Mouse (Mus musculus): ENCODE data around the gene Arel1. TPM values are rescaled to one million over a fixed set of nuclear protein-coding genes. Genes with fewer than 3 reads are reported as not detected.

Arel1 gene
- total and polyA plus RNA-seq, 2 experiments from 2014 or later, result 12.1 to 38.8 TPM

- no peak overlapping the region for H3K27ac ChIP-seq (ENCODE audit: low read depth)
- 61% methylated on average over 9 of the region's 9 CpGs for WGBS
Measured at GRCm38 (mm10) chr12:84893648-84894628, 76.8 kb downstream of the Arel1 start.

GRCm38 (mm10) chr12:84890289-84890688 lies 80.4 kb downstream of the Arel1 start:
- TF ChIP-seq CTCF (IDR thresholded peaks at IDR 0.05; ENCODE audit: low read depth) (no peak), EP300 (IDR thresholded peaks at IDR 0.05; ENCODE audit: low read depth) (no peak)
- H3K4me3 ChIP-seq (ENCODE audit: low read depth, low read length), result no peak overlapping the region
- no peak for ATAC-seq (ENCODE audit: insufficient read depth, low read depth)
- DNase-seq (ENCODE audit: low spot score), result no peak
- 67% methylated on average over 15 of the region's 15 CpGs for WGBS
- no peak overlapping the region for H3K9ac ChIP-seq (replicated peaks; ENCODE audit: low read depth, low read length)
- no peaks in the 10 kb centered on the region for H3K4me1 ChIP-seq (ENCODE audit: control insufficient read depth, insufficient read depth)
- H3K36me3 ChIP-seq (replicated peaks; ENCODE audit: control insufficient read depth, insufficient read depth, low read length), result no peaks in the 10 kb centered on the region
- 0 out of 2 replicates have a peak, but pooled peaks cover 3% of the 10 kb centered on the region for H3K27me3 ChIP-seq (ENCODE audit: control insufficient read depth, insufficient read depth, low read length)
- no peak overlapping the region for H3K27ac ChIP-seq (ENCODE audit: low read depth)
- no peaks in the 10 kb centered on the region for H3K9me3 ChIP-seq (replicated peaks; ENCODE audit: control insufficient read depth, low read length)
- H3K4me2 ChIP-seq (ENCODE audit: low read depth, low read length), result no peak overlapping the region

More at GRCm38 (mm10) chr12:84893648-84894628, 76.8 kb downstream of the Arel1 start:
- ATAC-seq (ENCODE audit: insufficient read depth, low read depth) (no peak), DNase-seq (ENCODE audit: low spot score) (no peak)
- Histone ChIP-seq H3K9me3 (replicated peaks; ENCODE audit: control insufficient read depth, low read length) (no peaks in the 10 kb centered on the region), H3K9ac (replicated peaks; ENCODE audit: low read depth, low read length) (no peak overlapping the region), H3K4me3 (ENCODE audit: low read depth, low read length) (no peak overlapping the region), H3K4me1 (ENCODE audit: control insufficient read depth, insufficient read depth) (no peaks in the 10 kb centered on the region), H3K27me3 (ENCODE audit: control insufficient read depth, insufficient read depth, low read length) (peaks cover 4% of the 10 kb centered on the region; the same call in 1 of the 2 replicates), H3K4me2 (ENCODE audit: low read depth, low read length) (no peak overlapping the region), H3K36me3 (replicated peaks; ENCODE audit: control insufficient read depth, insufficient read depth, low read length) (no peaks in the 10 kb centered on the region)
- no peak for TF ChIP-seq EP300 (IDR thresholded peaks at IDR 0.05; ENCODE audit: low read depth)
- no peak for TF ChIP-seq CTCF (IDR thresholded peaks at IDR 0.05; ENCODE audit: low read depth)

DNA sequence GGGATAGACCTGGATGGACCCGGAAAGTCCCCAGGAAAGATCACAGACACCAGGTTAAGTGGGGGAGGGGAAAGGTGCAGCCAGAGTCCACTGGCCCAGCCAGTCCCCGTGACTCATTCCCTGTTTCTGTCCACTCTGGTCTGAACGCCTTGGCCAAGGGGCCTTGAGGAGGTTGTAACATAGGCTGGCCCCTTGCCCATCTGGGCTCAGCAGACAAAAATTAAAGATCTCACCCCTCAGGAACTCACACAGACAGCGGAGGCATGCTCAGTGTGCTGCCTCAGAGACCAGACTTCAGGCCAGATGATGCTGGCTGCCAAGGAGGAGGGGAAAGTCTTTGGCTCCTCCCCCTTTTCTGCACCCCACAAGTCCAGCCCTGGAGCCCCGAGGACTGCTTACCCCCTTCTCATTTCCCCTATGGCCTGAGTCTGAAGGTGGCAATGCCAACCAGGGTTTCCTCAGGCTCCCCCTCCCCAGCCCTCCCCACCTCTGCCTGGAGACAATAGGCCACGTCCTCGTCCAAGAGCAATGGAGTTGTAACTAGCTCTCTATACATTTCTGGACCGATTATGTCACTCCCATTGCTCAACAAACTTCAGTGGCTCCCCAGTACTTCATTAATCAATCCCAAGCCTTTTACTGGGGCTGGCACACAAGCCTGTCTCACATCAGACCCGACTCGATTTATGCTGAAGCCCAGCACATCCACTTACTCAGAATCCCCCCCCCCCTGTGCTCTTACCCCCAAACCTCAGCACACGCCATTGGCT lies 85.4 kb downstream of the Arel1 start:
- WGBS, result 58% methylated on average over 11 of the region's 11 CpGs
- Histone ChIP-seq H3K9ac (replicated peaks; ENCODE audit: low read depth, low read length) (no peak overlapping the region), H3K4me1 (ENCODE audit: control insufficient read depth, insufficient read depth) (no peaks in the 10 kb centered on the region), H3K27me3 (ENCODE audit: control insufficient read depth, insufficient read depth, low read length) (peaks cover 15% of the 10 kb centered on the region; the same call in 1 of the 2 replicates), H3K9me3 (replicated peaks; ENCODE audit: control insufficient read depth, low read length) (no peaks in the 10 kb centered on the region), H3K4me2 (ENCODE audit: low read depth, low read length) (no peak overlapping the region), H3K4me3 (ENCODE audit: low read depth, low read length) (no peak overlapping the region), H3K36me3 (replicated peaks; ENCODE audit: control insufficient read depth, insufficient read depth, low read length) (no peaks in the 10 kb centered on the region), H3K27ac (ENCODE audit: low read depth) (peak overlapping the region; percentile 55; the same call in 1 of the 2 replicates)
- ATAC-seq (ENCODE audit: insufficient read depth, low read depth) (peak; percentile 69), DNase-seq (ENCODE audit: low spot score) (peak; percentile 20)
- TF ChIP-seq EP300 (IDR thresholded peaks at IDR 0.05; ENCODE audit: low read depth) (no peak), CTCF (IDR thresholded peaks at IDR 0.05; ENCODE audit: low read depth) (no peak)

DNA sequence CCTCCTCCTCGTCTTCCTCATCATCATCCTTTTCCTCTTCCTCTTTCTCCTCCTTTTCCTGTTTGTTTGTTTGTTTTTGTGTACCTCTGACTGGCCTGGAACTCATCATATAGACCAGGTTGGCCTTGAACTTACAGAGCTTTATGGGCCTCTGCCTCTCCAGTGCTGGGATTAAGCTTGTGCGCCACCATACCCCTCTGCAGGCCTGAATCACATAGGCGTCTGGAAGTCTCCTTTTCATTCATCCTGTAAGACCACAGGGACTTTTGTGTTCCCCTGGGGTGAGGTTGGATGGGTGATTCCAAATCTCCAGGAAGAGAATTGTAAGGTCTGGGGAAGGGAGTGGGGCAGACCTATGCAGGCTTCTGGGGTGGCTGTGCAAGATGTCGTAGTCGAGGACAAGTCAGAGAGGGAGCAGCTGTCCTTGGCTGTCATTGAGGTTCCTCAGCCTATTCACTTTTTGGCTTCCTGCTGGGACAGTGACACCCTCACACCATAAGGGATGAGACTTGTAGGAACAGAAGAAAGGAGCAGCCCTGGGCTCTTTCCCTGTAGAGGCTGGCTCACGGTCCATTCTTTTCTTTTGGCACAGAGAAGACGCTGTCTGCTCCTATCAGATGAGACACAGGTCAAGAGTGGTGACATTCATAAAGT lies 86.2 kb downstream of the Arel1 start:
- ATAC-seq (ENCODE audit: insufficient read depth, low read depth) (peak; percentile 58), DNase-seq (ENCODE audit: low spot score) (no peak)
- Histone ChIP-seq H3K9me3 (replicated peaks; ENCODE audit: control insufficient read depth, low read length) (no peaks in the 10 kb centered on the region), H3K36me3 (replicated peaks; ENCODE audit: control insufficient read depth, insufficient read depth, low read length) (no peaks in the 10 kb centered on the region), H3K4me3 (ENCODE audit: low read depth, low read length) (no peak overlapping the region), H3K27ac (ENCODE audit: low read depth) (peak overlapping the region; percentile 55; the same call in 1 of the 2 replicates), H3K4me2 (ENCODE audit: low read depth, low read length) (no peak overlapping the region), H3K4me1 (ENCODE audit: control insufficient read depth, insufficient read depth) (no peaks in the 10 kb centered on the region), H3K27me3 (ENCODE audit: control insufficient read depth, insufficient read depth, low read length) (peaks cover 22% of the 10 kb centered on the region; the same call in 1 of the 2 replicates), H3K9ac (replicated peaks; ENCODE audit: low read depth, low read length) (no peak overlapping the region)
- TF ChIP-seq EP300 (IDR thresholded peaks at IDR 0.05; ENCODE audit: low read depth), result no peak
- no peak for TF ChIP-seq CTCF (IDR thresholded peaks at IDR 0.05; ENCODE audit: low read depth)
- WGBS, result 68% methylated on average over 7 of the region's 7 CpGs

GRCm38 (mm10) chr12:84882796-84883195 lies 87.9 kb downstream of the Arel1 start:
- TF ChIP-seq CTCF (IDR thresholded peaks at IDR 0.05; ENCODE audit: low read depth) (no peak), EP300 (IDR thresholded peaks at IDR 0.05; ENCODE audit: low read depth) (no peak)
- Histone ChIP-seq H3K27ac (ENCODE audit: low read depth) (no peak overlapping the region), H3K4me2 (ENCODE audit: low read depth, low read length) (no peak overlapping the region), H3K36me3 (replicated peaks; ENCODE audit: control insufficient read depth, insufficient read depth, low read length) (no peaks in the 10 kb centered on the region), H3K9ac (replicated peaks; ENCODE audit: low read depth, low read length) (no peak overlapping the region), H3K4me3 (ENCODE audit: low read depth, low read length) (no peak overlapping the region), H3K4me1 (ENCODE audit: control insufficient read depth, insufficient read depth) (no peaks in the 10 kb centered on the region), H3K27me3 (ENCODE audit: control insufficient read depth, insufficient read depth, low read length) (peaks cover 35% of the 10 kb centered on the region), H3K9me3 (replicated peaks; ENCODE audit: control insufficient read depth, low read length) (no peaks in the 10 kb centered on the region)
- DNase-seq (ENCODE audit: low spot score), result no peak
- WGBS, result 78% methylated on average over 4 of the region's 4 CpGs
- no peak for ATAC-seq (ENCODE audit: insufficient read depth, low read depth)
